Mouse (Mus musculus) neural tube, embryonic 11.5 days (tissue): ENCODE results near the gene Stip1. TPM values are rescaled to one million over a fixed set of nuclear protein-coding genes. Genes with fewer than 3 reads are reported as not detected.

Experiments used
- ATAC-seq: fragments of 200-750 bp; cut with Nextera tagmentation; 2 replicates; pipeline ENCODE4 v1.8.0; 2017; ENCODE audit warnings: moderate number of reproducible peaks, mild to moderate bottlenecking, moderate TSS enrichment, moderate library complexity; ENCODE audit not compliant: insufficient read depth, low FRiP score, low TSS enrichment
- DNase-seq: peaks from one replicate; pipeline ENCODE4 v3.0.0-alpha.2; 2015; ENCODE audit warnings: low spot score
- H3K27ac ChIP-seq: fragments of 300-500 bp; sonication (generic); 2 replicates; pipeline ENCODE4 v1.5.1; 2014; ENCODE audit warnings: low read depth, mild to moderate bottlenecking, low read length
- H3K27me3 ChIP-seq: fragments of 300-500 bp; sonication (generic); 2 replicates; pipeline ENCODE4 v1.6.1; 2014; ENCODE audit warnings: mild to moderate bottlenecking, low read length, mixed read lengths; ENCODE audit not compliant: control insufficient read depth, insufficient read depth
- H3K36me3 ChIP-seq: fragments of 300-500 bp; sonication (generic); 2 replicates; pipeline ENCODE4 v1.6.1; 2014; ENCODE audit warnings: mild to moderate bottlenecking, low read length, moderate library complexity, mixed read lengths; ENCODE audit not compliant: control insufficient read depth, insufficient read depth
- H3K4me1 ChIP-seq: fragments of 300-500 bp; sonication (generic); 2 replicates; pipeline ENCODE4 v1.6.1; 2014; ENCODE audit warnings: low read length, mixed read lengths; ENCODE audit not compliant: control insufficient read depth, insufficient read depth
- H3K4me2 ChIP-seq: fragments of 300-500 bp; sonication (generic); 2 replicates; pipeline ENCODE4 v1.6.1; 2014; ENCODE audit warnings: low read depth, mild to moderate bottlenecking, moderate library complexity
- H3K4me3 ChIP-seq: fragments of 300-500 bp; sonication (generic); 2 replicates; pipeline ENCODE4 v1.5.1; 2014; ENCODE audit warnings: low read depth, low read length
- H3K9ac ChIP-seq: fragments of 300-500 bp; sonication (generic); 2 replicates; pipeline ENCODE4 v1.6.1; 2014; ENCODE audit warnings: mild to moderate bottlenecking, low read length
- H3K9me3 ChIP-seq: fragments of 300-500 bp; sonication (generic); 2 replicates; pipeline ENCODE4 v1.6.1; 2016; ENCODE audit warnings: low read length; ENCODE audit not compliant: control insufficient read depth
- WGBS: fragments of 180-500 bp; shearing (Covaris S2); extraction: QIAGEN DNeasy Blood & Tissue Kit; methylation state at CpG from one replicate; pipeline ENCODE4 v1.1.7; 2014; 5-methylcytosine and 5-hydroxymethylcytosine counted together
- polyA plus RNA-seq: library from polyadenylated mRNA; unstranded; fragments of >200 nt; fragmentation: Nextera tagmentation; extraction: Ambion mirVana; gene quantifications from 2 replicates; pipeline ENCODE4 v1.2.1, GENCODE M21; 2014

The Stip1 gene
- polyA plus RNA-seq, 1 experiment from 2014 or later = 423 TPM

DNA sequence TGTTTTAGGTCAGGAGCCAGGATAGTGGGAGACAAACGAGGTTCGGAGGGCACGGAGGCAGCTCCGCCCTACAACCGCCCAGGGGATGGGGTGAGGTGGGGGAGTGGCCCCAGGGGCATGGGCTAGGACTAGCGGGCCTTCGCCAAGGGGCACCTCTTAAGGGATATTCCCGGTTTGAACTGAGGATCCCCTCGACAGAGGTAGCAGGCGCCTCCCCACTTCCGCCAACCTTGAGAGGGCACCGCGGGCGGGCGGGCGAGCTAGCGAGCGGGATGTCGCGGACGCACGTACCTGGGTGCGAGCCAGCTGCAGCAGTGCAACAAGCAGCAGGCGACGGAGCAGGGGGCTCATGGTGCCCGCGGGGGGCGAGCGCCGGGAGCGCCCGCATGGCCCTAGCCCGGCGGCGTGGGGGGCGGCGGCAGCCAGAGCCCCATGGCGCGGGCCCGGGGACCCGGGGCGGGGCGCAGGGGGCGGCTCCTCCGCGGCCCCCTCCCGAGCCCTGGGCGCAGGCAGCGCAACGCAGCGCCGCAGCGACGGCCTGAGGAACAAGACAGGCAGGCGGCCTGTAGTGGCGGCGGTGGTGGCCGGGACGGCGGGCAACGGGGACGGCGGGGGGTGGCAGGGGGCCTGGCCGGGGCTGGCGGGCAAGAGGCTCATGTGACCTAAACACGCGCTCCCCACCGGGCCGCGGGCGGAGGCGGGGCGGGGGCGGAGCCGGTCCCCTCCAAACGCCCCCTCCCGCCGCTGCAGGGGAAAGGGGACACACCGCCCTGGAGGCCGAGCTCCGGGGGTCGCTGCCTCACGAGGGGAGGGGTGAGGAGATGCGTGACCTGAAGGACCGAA lies 52.5 kb downstream of the Stip1 start, which contains the start of gene Vegfb:
Vegfb (minus strand) TSS at position 591 of the 843 bp plus-strand sequence.
- H3K4me1 ChIP-seq = peaks cover 9% of the 10 kb centered on the region
- H3K4me2 ChIP-seq = peak within 1 kb of the TSS; percentile 95
- H3K27me3 ChIP-seq = no peaks in the 10 kb centered on the region
- no peaks in the 10 kb centered on the region for H3K9me3 ChIP-seq
- H3K27ac ChIP-seq = peak within 1 kb of the TSS; percentile 73
- WGBS = under 1% methylated on average over 57 of the region's 85 CpGs
- peak; percentile 48 for ATAC-seq
- H3K36me3 ChIP-seq = peaks cover 3% of the 10 kb centered on the region; the same call in 1 of the 2 replicates
- H3K4me3 ChIP-seq = peak within 1 kb of the TSS; percentile 91
- peak within 1 kb of the TSS; percentile 86 for H3K9ac ChIP-seq
- DNase-seq = peak; percentile 62

DNA sequence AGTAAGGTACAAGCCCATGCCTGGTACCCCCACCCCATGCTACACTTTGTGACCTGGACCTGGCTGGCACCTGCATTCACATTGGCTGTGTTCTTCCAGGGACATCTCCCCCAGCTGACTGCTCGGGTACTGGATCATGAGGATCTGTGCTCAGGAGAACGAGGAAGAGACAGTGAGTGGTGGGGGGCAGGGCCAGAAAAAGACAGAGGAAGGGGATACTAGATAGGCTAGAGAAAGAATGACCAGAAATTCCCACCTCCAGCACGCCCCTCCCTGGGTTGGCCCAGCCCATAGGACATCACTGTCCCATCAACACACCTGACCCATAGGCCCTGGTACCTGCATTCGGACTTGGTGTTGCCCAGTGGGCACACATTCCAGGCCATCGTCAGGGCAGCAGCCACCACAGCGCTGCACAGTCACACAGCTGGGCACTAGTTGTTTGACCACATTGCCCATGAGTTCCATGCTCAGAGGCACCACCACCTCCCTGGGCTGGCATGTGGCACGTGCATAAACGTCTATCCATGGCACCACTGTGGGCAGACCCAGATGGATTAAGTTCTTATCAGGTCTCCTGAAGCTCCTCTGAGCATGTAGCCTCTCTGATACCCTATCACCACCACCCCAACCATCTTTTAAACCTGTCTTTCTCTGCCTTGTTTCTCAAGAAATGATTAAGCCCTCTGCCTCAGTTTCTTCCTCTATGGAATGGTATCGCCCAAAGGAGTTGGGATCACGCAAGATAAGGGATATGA lies 53.6 kb downstream of the Stip1 start:
- no peak for ATAC-seq
- no peak overlapping the region for H3K9ac ChIP-seq
- WGBS = 83% methylated on average over 10 of the region's 10 CpGs
- H3K27me3 ChIP-seq = no peaks in the 10 kb centered on the region
- H3K36me3 ChIP-seq = peaks cover 3% of the 10 kb centered on the region; the same call in 1 of the 2 replicates
- peaks cover 7% of the 10 kb centered on the region for H3K4me1 ChIP-seq
- DNase-seq = no peak
- H3K4me3 ChIP-seq = peak overlapping the region; percentile 91
- H3K9me3 ChIP-seq = no peaks in the 10 kb centered on the region
- no peak overlapping the region for H3K27ac ChIP-seq
- peak overlapping the region; percentile 95 for H3K4me2 ChIP-seq

DNA sequence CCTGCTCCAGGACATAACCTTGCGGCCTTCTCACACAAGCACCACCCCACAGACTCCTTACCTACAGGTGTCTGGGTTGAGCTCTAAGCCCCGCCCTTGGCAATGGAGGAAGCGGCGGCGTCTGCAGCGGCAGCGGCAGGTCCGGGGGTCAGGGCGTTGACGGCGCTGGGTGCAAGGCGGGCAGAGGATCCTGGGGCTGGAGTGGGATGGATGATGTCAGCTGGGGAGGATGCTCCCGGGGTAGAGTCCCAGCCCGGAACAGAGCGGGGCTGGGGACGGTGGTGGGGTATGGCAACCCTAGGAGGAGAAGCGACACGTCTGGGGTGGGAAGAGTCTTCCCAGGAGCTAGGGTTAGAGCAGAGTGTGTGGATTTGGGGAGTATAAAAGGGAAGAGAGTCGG lies 54.5 kb downstream of the Stip1 start:
- Histone ChIP-seq H3K9ac (no peak overlapping the region), H3K9me3 (no peaks in the 10 kb centered on the region), H3K4me1 (peaks cover 7% of the 10 kb centered on the region), H3K4me2 (no peak overlapping the region), H3K36me3 (peaks cover 3% of the 10 kb centered on the region; the same call in 1 of the 2 replicates), H3K27ac (no peak overlapping the region), H3K27me3 (no peaks in the 10 kb centered on the region), H3K4me3 (no peak overlapping the region)
- ATAC-seq = no peak
- WGBS = 84% methylated on average over 19 of the region's 19 CpGs
- no peak for DNase-seq

DNA sequence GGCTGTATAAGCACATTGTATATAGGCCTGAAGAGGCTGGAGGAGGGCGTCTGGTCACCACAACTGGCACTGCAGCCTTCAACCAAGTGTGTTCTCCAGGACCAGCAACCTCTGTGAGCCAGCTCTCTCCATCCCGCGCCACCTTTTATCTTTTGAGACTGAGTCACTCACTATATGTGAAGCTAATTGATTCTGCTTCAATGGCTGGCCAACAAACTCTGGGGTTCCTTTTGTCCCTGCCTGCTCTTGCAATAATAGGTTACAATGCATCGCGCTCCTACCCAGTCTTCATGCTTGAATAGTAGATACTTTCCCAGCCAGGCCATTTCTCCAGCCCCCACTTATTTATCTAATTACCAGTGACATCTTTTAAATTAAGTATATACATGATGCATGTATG lies 56.1 kb downstream of the Stip1 start:
- Histone ChIP-seq H3K4me3 (no peak overlapping the region), H3K36me3 (peaks cover 3% of the 10 kb centered on the region; the same call in 1 of the 2 replicates), H3K9ac (no peak overlapping the region), H3K4me2 (no peak overlapping the region), H3K9me3 (no peaks in the 10 kb centered on the region), H3K27ac (no peak overlapping the region), H3K4me1 (peaks cover 7% of the 10 kb centered on the region), H3K27me3 (no peaks in the 10 kb centered on the region)
- WGBS = 59% methylated on average over 5 of the region's 5 CpGs
- no peak for DNase-seq
- no peak for ATAC-seq

DNA sequence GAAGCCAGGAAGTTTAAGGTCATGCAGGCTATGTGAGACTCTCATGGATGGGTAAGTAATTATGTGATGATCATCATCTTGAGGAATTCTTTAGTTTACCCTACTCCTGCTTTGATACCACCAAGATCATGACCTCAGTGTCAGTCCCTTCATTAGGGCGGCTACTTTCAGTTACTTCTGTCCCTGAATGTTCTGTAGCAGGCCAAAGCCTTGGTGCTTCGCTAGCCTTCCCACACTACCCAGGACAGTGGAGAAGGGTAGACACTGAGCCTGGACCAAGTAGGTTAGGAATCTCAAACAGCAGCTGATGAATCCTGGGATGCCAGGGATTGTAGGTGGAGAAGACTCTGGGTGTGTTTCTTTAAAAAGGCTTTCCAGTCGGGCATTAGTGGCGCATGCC lies 58.3 kb downstream of the Stip1 start:
- H3K4me1 ChIP-seq = peaks cover 22% of the 10 kb centered on the region
- no peaks in the 10 kb centered on the region for H3K27me3 ChIP-seq
- no peak for ATAC-seq
- no peak overlapping the region for H3K9ac ChIP-seq
- peaks cover 13% of the 10 kb centered on the region for H3K36me3 ChIP-seq
- no peak overlapping the region; the same call in 1 of the 2 replicates for H3K4me3 ChIP-seq
- DNase-seq = no peak
- WGBS = 95% methylated on average over 4 of the region's 4 CpGs
- H3K9me3 ChIP-seq = no peaks in the 10 kb centered on the region
- no peak overlapping the region for H3K27ac ChIP-seq
- no peak overlapping the region for H3K4me2 ChIP-seq

DNA sequence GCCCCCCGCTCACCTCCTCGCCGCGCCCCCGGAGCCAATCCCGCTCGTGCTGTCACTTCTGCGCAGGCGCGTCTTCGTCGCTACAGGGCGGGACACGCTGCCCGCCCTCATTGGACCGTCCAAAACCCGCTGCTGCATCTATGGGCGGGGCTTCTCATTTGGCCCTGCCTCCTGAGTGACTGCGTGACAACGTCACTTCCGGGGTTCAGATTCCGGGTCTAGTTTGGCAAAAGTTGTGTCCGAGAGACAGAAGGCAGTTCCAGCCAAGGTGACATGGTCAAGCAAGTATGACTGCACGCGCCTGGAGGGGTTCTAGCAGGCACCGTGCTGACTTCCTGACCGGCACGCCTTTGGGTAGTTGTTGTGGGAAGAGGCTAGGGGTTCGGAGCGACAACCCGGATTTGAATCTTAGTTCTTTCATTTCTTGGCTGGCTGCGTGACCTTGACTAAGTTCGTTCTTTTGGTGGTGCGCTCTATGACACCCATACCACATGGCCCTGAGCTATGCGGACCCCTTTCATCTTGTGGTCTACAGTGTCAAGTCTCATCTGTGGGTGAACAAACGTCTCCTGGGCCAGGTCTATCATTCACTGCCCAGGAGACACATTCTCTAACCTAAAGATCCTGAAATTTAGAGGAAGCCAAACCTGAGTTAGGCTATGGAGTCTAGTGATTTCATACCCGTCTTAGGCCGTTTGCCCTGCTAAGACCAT lies 59.2 kb downstream of the Stip1 start, which contains the start of gene Fkbp2:
Fkbp2 (minus strand) TSS at position 121 of the 713 bp plus-strand sequence.
- peak within 1 kb of the TSS; percentile 67 for H3K4me3 ChIP-seq
- no peaks in the 10 kb centered on the region for H3K9me3 ChIP-seq
- H3K4me2 ChIP-seq = peak within 1 kb of the TSS; percentile 69
- H3K9ac ChIP-seq = peak within 1 kb of the TSS; percentile 86
- peak within 1 kb of the TSS; percentile 88 for H3K27ac ChIP-seq
- peaks cover 13% of the 10 kb centered on the region for H3K36me3 ChIP-seq
- no peaks in the 10 kb centered on the region for H3K27me3 ChIP-seq
- DNase-seq (peak; percentile 98), ATAC-seq (peak; percentile 86)
- peaks cover 20% of the 10 kb centered on the region for H3K4me1 ChIP-seq
- WGBS = 3% methylated on average over 38 of the region's 38 CpGs

DNA sequence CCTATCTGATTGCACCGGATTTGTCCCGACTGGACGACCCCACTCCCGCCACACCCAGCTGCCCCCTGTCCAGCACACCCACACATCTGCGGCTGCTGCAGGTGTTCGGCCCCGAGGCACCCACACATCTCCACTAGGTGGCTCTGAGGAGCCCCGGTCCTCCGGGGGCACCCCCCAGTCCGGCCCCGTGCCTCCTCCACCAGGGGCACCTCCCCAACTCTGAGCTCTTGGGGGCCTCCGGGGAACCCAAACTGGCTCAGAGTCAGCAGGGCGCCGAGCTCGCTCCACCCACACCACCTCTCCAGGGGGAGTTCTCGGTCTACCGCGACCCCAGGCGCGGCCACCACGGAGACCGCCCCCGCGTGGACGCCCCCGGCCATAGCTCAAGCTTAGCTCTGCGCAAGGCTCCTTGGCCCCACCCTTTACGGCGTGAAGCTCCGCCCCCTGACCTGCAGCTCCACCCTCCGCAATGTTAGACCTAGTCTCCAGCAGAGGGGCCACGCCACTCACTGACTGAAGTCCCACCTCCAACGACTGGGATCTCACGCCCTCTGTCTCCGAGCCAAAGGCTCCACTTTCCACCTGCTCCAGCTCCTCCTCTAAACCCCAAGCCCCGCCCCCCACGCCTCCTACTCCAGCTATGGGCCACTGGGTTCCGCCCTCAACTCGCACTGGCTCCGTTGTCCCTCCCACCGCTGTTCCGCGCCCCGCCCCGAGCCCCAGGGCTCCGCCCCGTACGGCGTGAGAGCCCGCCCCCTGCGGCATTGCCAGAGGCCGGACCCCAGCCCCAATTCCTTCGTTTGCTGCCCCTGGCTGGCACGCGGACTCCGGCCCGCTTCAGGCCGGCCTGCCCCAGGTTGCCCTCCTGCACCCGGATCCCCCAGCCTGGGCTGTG lies 60.0 kb downstream of the Stip1 start:
- Histone ChIP-seq H3K27ac (peak overlapping the region; percentile 88), H3K4me1 (peaks cover 20% of the 10 kb centered on the region), H3K9me3 (no peaks in the 10 kb centered on the region), H3K9ac (peak overlapping the region; percentile 86), H3K27me3 (no peaks in the 10 kb centered on the region), H3K36me3 (peaks cover 10% of the 10 kb centered on the region), H3K4me3 (peak overlapping the region; percentile 67), H3K4me2 (peak overlapping the region; percentile 69)
- DNase-seq (peak; percentile 99), ATAC-seq (peak; percentile 87)
- under 1% methylated on average over 59 of the region's 59 CpGs for WGBS
